Mouse (Mus musculus) right cerebral cortex, postnatal 25 days (tissue): ENCODE measurements around the gene Rnf207.

ENCODE experiments used
- DNase-seq: peaks from one replicate; pipeline ENCODE4 v3.0.0; 2022

Gene Rnf207

DNA sequence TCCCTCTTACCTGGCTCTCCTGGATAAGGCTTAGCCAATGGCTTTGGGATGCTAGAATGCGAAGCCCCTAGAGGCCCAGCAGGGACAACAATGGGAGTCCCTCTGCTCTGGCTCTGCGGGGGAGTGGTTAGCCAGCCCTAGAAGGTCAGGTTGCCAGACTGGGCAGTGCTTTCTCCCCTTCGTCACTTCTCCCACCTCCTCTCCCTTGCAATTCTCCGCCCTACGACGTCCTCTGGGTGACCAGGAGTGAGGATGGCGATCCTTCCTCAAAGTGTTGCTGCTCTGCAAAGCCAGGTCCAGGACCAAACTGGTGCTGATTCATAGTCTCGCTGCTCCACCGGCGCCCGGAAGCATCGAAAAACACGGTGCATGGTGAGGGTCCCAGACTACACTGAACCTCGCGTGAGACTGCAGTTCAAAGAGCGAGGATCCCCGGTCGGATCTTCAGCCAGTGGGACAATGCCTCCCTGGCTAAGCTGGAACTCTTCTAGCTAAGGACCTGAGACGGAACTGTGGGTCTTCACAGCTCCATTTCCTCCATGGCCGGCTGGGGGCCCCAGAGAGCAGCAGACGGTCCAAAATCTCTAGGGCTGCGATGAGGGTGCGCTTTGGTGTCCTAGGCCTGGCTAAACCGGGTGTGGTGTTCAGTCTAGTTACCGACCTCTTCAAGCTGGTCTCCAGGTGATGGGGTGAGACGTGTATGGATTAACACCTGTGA lies at the start of gene Rnf207:
TSS of gene Rnf207 (minus strand) at position 477 of the 718 bp plus-strand sequence.
- DNase-seq: peak; percentile 46

DNA sequence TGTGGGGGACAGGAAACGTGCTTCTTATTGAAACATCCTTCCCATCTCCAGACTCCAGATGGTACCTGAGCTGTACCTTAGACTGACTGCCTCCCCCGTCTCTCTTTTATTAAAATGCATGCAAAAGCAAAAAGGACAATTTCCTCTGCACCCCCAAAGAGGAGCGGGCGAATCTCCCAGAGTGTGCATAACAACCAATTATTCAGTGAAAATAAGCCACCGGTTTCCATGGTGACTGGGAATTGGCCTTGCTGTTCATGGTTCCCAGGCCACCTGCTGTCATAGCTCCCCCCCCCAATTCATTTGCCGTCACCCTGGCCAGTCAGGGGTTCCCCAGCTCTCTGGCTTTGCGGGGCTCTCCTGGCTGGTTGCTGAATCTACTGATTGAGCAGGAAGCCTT lies 46.4 kb upstream of the Rnf207 start:
- DNase-seq: no peak

DNA sequence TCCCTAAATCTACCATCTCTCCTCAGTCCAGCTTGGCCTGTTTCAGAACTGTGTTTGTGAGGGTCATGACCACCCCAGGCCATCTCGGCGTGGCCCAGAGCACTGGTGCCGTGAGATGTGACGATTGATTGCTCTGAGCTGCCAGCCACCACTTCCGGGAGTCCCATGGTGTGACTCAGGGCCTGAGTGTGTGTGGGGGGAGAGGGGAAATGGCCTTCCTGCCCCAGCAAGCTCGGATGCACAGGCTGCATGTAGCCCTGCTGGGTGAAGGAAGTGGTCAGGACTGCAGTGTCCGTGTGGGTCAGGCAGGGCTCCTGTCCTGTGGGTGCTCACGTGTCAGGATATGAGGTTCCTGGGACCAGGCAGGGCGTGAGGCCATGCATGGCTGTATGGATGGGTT lies 43.4 kb upstream of the Rnf207 start:
- no peak for DNase-seq

DNA sequence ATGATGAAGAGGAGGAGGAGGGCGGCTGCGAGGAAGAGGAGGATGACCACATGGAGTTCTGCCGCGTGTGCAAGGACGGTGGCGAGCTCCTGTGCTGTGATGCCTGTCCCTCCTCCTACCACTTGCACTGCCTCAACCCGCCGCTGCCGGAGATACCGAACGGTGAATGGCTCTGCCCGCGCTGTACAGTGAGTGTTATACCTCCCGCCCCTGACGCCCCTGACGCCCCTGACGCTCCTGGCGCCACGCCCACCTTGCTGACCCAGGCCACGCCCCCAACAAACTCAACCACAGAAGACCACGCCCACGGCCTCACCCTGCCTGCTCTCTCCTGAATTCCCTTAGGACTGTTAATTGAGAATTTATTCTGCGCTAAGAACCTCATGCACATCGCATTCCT lies 42.1 kb upstream of the Rnf207 start:
- DNase-seq: no peak

DNA sequence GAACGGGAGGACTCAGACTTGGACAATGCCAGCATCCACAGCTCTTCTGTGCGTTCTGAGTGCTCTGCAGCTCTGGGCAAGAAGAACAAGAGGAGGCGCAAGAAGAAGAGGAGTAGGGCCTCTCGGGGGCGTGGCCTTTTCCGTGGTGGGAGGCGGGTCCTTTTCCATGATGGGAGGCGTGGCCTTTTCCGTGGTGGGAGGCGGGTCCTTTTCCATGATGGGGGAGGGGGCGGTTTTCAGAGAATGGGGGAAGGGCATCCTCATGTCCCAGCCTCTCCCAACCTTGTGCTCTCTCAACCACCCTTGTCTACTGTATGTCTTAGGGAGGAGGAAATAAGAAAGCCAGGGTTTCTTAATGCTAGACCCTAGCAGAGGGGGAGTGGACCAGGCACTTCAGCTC lies 40.9 kb upstream of the Rnf207 start:
- no peak for DNase-seq

DNA sequence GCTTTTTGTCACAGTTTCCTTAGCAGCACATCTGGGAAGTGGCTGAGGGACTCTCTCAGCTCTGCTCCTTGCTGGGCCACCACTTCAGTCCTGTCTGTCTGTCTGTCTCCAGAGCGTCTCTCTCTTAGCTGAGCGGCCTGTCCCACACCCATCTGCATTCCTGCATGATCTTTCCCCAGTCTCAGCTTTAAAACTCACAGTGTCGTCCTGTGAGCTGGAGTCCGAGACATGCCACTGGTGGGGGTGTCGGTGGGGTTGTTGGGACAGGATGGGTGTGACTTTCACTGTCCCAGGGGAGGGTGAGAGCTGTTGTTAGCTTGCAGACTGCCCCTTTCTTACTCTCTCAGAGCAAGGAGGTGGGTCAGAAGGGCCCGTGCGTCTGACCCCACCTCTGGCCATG lies 36.9 kb upstream of the Rnf207 start:
- no peak for DNase-seq

DNA sequence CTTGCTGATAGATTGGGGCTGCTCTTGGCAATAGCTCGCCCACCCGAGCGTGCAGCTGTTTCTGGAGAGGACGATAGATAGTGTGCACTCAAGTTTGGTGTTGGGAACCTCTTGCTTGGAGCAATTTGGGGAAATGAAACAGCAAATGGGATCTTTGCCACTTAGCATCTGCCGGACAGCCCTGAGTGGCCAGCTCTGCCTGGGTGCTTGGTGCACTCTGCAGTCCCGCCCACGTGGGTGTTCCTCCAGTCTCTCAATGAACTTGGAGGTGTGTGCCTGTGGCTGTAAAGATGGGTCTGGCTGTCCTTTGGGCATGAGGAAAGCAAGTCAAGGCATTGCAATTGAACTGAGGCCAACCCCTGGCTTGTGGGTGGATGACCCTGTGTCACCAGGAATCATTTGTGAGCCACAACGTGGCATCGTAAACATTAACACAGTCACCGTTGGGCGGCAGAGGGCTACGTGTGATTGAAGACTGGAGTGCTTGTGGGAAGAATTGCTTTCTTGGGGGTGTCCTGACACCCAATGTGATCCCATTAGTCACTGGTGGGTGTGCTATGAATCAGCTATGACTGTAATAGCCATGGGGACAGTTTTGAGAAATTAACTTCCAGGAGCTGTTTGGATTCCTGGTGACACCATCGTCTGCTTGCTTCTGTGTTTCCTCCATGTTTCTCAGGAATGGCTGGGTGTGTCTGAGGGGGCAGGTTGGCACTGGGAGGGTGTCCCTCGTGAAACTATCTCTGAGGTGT lies 35.3 kb upstream of the Rnf207 start:
- DNase-seq: no peak

DNA sequence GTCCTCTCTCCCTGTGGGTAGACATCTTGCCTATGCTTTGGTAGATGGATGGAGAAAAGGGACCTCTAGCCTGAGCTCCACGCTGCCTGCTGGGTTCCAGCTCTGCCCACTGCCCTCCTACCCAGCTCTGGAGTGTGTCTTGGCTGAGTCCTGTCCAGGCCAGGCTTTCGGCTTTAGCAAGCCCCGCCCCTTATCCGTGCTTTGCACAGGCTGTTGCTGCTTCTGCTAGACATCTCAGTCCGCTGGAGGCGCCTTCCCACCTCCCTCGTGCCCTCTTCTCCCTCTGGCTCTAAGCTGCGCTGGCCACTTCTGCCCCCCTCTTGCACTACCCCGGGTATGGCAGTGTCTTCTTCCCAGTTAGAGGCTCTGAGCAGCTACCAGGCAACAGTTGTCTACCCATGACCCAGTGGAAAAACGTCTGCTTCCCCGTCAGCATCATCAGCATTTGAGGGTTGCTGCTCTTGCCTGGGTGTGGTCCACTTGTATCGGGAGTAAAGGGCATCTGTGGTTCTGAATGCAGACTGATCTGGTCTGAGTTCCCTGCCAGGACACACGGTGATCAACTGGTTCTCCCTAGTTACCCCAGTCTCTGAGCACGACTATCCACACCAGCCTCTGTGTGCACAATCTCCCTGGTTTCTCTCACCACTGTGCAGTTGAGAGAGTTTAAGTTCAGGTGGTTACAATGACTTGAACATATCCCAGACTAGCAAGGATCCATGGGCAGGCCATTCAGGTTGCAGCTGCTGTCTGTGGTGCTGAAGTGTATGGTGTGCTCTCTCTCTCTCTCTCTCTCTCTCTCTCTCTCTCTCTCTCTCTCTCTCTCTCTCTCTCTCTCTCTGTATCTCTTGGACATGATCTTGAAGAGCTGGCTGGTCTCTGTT lies 32.9 kb upstream of the Rnf207 start:
- peak; percentile 35 for DNase-seq

DNA sequence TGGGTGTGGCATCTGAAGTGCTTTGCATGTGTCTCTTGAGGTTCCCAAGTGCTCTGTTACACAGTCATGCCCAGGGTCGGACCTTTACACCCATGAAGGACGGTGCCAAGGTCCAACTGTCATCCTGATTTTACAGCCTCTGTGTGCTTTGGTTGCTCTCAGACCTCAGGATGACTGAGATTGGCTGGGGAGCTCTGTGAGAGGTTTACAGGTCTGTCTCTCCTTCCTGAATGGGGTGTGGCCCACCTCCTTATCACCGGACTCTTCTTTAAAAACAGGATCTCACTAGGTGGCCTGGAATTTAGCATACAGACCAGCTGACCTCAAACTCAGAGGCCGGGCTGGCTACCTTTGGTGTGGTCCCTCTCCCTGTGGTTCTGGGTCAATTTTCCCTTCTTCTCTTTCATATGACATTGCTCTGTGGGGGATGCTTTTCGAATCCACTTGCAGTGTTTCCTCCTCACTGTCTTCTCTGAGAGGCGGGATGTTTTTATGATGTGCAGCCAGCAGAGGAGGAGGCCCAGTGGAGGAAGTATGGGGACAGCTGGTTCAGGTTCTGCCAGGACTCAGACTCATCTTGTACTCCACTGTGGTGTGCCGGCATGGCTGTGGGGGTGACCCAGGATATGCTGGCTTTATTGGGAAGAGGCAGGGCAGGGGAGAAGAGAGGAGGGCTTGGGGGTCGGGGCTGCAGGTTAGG lies 32.1 kb upstream of the Rnf207 start:
- peak; percentile 32 for DNase-seq

DNA sequence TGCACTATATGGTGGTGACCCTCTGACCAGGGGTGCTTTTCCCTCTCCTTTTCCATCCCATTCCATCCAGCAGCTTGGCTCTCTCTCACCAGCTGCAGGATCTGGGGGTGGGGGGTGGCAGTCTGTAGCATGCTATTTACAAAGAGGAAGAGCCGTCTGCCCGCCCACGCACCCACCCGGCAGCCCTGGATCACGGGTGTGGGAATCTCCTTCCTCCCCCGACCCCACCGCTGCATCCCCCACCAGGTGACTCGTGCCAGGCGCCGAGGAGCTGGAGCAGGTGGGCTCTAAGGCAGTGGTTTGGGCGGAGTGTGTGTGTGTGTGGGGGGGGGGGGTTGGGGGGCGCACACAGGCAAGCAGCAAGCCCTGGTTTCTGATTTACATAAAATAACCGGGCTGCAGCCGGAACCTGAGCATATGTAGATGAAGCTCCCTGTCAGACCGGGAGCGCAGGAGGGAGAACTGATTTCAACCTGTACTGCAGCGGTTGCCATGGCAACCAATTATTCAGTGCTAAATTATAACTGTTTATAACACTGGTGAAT lies 31.1 kb upstream of the Rnf207 start:
- DNase-seq: peak; percentile 66

DNA sequence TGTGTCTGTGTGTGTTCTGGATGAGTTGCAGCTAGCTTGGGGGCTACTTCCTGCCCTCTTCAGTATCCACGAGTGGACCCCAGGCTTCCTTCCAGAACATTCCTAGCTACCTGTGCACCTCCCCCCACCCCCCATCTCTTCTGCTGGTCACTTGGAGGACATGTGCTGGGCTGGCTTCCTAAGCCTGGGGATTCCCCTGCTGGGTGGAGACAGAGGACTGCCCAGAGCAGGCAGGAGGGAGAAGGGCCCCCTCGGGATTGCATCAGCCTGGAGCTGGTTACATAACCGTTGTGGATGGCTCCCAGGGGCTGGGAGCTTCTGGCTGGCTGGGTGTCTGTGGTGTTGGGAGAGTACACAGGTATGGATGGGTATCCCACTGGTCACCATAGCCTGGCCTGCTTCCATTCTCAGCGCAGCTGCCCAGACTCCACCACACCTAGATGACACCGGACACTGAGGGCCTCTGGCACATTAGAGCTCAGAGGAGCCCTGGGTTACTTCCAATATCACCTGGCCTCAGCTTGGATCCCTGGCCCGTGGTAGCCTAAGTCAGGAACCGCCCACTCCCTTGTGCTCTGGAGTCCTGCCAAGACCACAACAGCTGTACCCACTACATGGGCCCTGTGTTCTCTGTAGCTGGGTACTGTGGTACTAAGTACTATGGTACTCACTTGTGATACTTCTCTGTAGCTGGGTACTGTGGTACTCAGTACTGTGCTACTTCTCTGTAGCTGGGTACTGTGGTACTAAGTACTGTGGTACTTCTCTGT lies 26.5 kb upstream of the Rnf207 start:
- DNase-seq: peak; percentile 71

DNA sequence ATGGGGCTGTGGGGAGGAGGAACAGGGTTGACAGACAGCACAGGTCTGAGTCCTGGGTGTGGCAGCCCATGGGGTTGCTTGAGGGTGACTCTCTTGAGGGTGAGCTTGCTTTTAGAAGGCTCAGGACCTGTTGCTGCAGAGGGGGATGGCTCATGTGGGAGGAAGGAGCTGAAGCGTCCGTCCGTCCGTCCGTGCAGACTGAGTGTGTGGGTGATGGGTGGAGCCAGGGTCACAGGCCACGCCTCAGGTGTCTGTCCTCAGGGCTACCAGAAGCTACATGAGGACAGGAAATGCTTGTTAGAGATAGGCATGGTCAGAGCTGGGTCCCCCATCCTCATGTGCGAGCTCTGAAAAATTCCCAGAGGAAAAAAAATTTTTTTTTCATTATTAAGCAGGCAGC lies 25.9 kb upstream of the Rnf207 start:
- DNase-seq: no peak

DNA sequence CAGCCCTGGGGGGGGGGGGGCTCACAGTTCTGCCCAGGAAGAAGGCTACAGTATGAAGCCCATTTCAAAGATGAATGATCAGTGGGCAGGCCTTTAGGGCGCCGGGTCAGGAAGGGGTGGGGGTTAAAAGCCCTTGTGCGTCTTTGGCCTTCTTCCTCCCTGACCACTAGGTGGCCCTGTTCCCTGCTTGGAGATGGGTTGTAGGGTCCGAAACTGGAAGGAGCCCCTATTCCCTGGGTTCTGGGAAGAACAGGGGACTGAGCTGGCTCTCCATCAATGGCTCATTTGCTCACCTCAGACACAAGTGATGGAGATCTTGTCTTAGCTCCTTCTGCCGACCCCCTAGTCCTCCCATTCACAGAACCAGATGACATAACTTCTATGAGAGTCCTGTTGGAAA lies 24.5 kb upstream of the Rnf207 start:
- no peak for DNase-seq

DNA sequence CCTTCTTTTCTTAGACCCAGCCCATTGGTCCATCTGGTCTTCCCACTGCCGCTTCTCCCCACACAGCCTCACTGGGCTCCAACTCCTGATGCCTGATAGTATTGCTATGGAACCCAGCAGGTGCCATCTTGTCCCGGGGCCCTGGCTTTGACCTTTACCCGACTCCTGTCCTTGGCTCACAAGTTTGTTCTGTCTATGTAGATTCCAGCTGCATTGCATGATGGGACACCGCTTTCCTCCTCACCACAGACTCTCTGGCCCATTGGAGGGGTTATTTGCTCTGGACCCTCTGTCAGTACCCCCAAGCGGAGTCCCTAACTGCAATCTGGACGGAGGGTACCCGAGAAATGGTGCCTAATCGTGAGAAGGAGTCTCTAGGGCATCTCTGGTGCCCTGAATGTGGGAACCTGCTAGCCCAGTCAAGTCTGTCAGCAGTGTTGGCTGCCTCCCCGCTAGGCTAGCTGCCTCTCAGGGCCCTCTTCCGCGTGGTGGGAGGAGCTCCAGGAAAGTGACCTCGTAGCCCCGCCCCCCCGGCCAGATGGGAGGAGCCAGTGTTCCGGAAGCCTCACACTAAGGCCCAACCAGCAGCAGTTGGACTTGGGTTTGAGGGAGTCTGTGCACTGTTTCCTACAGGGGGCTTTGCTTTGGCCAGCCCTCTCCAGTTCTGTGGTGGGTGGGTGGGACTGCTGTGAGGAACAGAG lies 21.9 kb upstream of the Rnf207 start:
- DNase-seq: no peak

DNA sequence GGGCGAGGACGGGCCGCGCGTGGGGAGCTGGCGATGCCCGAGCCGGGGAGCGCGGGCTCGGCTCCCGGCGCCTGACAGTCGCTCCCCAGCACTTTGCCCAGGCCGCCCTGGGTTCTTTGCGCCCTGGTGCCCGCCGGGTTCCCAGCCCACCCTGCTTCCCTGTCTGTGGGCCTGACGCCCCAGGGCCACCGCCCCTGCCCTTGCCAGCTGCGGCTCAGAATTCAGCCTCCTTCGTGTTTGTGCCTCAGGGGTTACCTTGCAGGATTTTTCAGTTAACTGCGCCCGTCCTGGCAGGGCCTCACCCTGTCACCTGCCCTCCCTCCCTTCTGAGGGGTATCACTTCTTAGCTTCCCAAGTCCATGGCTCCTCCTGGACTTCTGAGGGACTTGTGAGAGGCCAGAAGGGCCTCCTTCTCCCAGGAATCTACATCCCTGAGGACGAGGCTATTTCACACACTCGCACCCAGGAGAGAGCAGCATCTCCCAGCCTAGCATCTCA lies 20.5 kb upstream of the Rnf207 start:
- DNase-seq: peak; percentile 45

DNA sequence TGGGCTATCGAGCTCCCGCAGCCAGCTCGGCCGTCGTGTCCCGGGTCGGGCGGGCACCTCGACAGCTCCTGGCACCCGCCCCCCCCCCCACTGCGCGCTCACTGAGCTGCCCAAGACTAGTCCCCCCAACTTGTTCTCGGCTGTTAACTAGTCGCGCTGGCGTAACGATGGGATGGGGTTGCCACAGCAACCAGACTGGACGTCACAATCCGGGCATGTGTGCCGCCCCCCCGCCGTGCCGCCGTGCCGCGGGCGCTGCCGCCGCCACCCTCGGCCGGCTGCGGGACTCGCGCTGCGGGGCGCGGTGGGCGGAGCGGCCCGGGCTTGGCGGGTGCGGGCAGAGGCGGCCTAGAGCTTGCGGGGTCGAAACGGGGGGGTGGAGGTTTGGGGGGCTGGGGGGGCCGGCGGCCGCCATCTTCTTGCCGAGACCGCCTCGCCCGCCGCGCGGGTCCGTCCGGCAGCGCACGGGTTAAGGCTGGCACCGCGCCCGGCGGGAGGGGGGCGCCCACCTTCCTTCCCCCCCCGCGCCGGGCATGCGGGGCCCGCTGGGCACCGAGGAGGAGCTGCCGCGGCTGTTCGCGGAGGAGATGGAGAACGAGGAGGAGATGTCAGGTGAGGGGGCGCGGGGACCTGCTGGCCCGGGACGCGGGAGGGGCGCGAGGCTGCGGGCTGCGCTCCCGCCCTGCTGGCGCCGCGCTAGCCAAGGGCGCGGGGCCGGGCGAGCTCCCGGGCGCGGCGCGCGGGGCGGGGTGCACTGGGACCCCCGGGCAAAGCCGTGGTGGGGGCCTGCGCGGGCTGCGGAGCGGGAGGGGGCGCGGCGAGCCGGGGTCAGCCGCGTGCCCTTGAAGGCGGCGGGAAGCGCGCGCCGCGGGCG lies 19.9 kb upstream of the Rnf207 start, which contains the start of gene Chd5:
TSS of gene Chd5 (plus strand) at position 233 of the 874 bp plus-strand sequence.
- peak; percentile 77 for DNase-seq

DNA sequence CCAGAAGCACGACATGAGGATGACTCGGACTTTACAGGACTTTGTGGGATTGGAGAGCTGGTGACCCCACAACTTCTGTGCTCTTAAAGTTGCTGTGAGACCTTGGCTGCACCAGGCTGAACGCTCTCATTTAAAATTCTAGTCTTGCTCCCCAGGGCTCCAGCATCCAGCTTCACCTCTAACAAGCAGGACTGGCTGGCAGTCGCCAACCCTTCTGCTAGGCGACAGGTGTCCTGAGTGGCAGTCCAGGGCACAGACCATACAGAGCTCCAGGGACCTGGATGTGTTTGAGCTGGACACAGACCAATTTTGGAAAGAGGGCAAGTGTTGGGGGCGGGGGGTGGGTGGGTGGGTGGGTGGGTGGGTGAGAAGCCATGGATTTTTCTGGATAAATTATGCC lies 19.0 kb upstream of the Rnf207 start:
- no peak for DNase-seq

DNA sequence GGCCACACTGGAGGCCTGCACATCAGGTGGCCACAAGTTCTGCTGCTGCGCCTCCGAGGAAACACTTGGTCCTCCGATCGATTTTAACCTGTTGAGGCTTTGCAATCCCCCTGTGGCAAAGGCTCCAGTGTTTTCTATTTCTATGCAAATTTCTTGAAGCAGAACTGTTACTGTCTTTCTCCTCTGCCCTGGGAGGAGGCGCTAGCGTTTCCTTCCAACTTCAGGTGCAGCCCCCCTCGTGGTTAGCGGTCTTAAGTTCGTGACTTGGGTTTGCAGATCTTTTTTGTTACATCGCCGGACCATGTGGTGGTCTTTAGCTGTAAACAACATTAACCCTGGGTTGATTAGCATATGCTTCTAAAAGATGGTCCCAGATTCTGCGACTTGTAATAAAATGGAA lies 14.8 kb upstream of the Rnf207 start:
- DNase-seq: no peak

DNA sequence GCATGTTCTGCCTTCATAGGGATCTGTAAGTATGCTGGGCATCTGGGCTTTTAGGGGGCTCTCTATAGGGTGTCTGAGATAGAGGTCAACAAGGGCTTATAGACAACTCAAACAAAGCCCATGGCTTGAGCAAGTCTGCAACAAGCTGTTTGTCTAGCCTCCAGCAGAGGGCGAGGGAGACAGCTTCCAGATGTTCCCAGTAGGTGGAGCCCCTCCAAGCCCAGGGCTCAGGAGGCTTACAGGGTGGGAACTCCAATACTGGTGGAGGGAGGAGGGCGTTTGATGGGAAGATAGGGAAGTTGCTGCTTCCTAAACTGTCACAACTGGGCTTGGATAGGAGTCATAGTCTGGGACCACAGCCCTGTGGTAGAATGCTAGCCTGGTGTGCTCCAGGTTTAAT lies 14.2 kb upstream of the Rnf207 start:
- peak; percentile 67 for DNase-seq

DNA sequence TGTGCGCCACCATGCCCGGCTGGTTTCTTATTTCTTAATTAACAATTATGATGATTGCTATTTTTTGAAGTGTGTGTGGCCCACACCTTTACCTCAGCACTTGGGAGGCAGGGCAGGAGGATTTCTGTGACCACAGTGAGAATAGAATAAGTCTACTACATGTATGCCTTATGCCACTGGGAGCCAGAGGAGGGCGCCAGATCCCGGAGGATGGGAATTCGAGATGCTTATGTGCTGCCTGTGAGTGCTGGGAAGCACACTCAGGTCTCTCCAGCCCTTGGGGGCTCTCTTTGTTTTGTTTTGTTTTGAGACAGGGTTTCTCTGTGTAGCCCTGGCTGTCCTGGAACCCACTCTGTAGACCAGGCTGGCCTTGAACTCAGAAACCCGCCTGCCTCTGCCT lies 9.9 kb upstream of the Rnf207 start:
- no peak for DNase-seq
